Mouse (Mus musculus): ENCODE data around the gene B3galt4.
A peak's percentile ranks its signal among the peaks of the same experiment; 100 is the strongest.

Gene B3galt4

DNA sequence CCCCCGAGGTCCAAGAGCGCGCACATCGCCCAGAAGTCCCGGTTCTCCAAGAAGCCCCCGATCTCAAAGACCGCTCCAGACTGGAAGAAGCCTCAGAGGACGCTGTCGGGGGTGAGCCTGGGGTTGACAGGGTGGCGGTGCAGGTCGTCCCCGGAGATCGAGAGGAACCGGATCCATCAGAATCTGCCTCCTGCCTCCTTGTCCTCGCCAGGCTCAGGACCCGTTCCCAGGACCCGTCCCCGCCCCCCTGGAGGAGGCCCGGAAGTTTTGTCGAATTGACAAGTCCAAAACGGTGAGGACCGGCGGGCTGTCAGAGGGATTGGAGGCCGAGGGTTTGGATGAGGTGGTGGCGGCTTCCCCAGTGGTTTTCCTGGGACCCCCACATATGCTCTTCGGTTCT, 10.3 kb downstream of the B3galt4 start:
- no peak for DNase-seq

GRCm38 (mm10) chr17:33940206-33940805, 11.0 kb downstream of the B3galt4 start, which contains the start of the genes Pfdn6 and Wdr46:
TSS of gene Pfdn6 (minus strand) at chr17:33940343.
TSS of gene Wdr46 (plus strand) at chr17:33940660.
- DNase-seq = peak; percentile 88

DNA sequence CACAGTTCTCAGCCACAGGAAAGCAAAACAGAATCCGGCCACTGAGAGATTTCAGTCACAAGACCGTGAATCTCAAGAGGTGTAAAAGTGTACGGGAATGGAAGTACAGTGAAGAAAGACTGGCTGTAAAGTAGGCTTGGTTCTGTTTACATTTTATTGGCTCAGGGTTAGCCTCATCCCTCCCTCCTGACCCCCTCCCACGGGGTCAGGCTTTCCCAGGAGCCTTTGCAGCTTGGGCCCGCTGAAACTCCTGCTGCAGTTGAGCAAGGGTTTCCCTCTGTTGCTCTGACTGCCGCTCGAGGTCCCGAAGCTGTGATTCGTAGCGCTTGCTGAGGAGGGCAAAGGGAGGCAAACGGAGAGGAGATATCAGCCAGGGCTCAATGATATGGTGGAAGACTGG, 12.5 kb downstream of the B3galt4 start:
- DNase-seq = no peak

GRCm38 (mm10) chr17:33936993-33937392, 14.3 kb downstream of the B3galt4 start:
- DNase-seq = no peak

DNA sequence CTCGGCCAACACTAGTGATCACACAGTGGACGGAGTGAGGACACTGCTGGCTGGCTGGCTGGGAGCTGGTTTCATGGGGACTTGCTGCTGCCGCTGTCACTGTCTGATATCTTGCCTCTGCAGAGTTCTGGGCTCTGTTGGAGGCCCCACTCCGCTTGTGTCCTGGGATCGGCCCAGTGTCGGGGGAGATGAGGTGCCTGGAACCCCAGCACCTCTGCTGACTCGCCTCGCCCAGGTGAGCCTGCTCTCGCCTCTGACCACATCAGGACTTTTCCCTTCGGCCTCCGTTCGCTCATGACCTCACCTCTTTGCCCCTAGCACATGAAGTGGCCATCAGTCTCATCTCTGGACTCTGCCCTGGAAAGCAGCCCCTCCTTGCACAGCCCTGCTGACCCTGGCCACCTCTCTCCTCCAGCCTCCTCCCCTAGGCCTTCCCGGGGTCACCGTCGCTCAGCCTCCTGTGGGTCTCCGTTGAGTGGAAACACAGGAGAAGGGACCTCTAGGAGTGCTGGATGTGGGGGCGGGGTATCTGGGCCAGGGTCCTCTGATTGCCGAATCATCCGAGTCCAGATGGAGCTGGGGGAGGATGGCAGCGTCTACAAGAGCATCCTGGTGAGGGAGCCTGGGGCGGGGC, 15.7 kb downstream of the B3galt4 start:
- DNase-seq = no peak

GRCm38 (mm10) chr17:33932970-33933369, 18.3 kb downstream of the B3galt4 start:
- no peak for DNase-seq

DNA sequence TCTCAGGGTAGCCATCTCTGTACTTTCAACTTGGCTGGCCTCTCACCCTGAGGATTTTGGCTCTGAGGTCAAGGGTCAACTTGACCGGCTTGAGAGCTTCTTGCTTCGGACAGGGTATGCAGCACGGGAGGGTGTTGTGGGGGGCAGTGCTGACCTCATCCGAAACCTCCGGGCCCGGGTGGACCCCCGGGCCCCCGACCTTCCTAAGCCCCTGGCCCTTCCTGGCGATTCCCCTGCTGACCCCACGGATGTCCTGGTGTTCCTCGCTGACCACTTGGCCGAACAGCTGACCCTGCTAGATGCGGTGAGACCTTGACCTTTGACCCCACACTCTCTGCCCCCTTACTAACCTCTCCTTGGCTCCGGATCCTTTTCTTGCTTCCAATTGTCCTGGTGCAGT, 18.8 kb downstream of the B3galt4 start:
- DNase-seq = no peak

GRCm38 (mm10) chr17:33931947-33932346, 19.3 kb downstream of the B3galt4 start:
- DNase-seq = no peak

DNA sequence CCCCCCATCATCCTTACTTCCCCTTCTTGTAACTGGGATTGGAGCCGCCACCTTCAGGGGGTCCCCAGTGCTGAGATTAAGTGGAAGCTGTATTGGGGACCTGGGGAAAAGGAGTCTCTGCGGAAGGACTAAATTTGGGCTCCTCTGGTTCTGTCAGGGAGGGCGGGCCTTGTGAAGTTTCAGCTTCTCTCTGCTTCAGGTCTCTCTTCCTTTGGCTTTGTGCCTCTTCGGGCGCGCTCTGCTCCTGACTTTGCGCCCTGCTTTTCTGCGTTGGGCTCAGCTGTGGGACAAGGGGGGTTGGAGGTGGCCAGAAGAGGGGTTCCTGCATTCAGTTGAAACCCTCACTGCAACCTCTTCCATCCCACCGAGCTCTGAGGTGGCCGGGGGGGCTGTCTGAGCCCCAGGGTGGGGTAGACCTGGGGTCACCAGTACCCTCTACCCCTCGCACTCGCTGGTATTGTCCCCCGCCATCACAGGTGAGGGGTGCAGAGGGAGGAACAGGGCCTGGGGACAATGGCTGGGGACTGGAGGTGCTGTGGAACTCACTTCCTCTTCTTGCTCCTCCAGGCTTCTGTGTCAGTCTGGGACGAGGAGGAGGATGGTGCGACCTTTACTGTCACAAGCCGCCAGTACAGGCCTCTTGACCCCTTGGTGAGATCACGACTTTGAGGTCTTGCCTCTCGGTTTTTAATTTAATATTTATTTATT, 20.0 kb downstream of the B3galt4 start:
- no peak for DNase-seq

- peak; percentile 79 for DNase-seq
These were observed 20.8 kb downstream of the B3galt4 start for GRCm38 (mm10) chr17:33930280-33931158.

DNA sequence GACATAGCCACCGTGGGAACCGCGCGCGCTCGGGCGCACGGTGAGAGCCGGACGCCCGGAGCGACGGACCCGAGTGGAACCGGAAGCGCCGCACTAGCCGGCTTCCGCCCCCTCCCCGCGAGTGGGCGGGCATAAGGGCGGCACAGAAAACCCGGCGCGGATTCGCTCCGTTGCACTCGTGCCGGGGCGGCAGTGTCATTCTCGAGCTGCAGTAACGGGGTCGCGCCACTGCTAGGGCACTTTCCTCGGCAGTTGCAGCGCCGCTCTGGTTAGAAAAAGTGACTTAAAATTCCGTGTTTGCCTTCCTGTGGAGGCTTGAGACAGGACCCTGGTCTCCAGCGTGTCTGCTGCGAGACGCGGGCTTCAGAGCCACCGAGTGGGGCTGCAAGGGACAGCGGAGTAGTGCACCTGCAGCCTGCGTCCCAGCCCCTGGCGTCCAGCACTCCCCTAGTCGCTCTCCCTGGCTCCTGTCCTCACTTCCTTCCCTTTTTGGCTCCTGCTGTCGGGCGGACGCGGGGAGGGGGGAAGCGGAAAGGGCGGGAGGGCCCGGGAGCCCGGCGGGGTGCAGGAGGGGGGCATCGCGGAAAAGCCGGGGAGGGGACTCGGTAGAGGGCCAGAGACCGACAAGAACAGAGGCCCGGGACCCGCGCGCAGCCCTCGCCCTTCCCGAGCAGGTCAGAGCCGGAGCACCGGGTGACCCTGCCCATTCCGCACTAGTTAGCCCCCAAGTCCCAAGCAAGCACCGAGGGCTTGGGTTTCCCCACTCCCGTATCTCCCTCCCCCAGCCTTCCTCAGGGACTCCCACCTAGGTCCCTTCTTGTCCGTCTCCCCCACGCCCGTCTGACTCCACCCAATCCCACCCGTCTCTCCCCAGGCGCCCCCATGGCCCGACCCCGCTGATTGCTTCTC, 21.7 kb downstream of the B3galt4 start, which contains the start of gene Rgl2:
Gene Rgl2, plus strand, starts transcription at position 173 of the 909 bp plus-strand sequence.
- peak; percentile 97 for DNase-seq

DNA sequence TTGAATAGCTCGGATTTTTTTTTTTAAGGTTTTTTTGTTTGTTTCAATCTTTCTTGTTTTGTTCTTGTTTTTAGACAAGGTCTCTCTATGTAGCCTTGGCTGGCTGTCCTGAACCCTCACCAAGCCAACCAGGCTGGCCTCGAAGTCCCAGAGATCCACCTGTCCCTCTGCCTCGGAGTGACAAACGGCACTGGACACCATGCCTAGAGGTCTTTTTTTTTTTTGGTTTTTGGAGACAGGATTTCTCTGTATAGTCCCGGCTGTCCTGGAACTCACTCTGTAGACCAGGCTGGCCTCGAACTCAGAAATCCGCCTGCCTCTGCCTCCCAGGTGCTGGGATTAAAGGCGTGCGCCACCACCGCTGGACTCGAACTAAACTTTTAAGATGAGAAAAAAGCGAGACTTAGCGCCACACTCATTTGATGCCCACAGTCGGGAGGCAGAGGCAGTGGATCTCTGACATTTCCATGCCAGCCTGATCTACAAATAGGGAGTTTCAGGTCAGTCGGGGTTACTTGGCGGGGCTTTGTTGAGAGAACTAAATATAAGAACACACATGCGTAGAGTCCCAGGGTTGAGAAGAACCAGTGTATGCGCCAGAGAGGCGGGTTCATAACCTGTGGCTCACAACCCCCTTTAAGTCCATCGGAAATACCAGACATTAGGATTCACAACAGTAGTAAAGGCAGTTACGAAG, 22.9 kb downstream of the B3galt4 start:
- no peak for DNase-seq

GRCm38 (mm10) chr17:33926207-33926932, 24.9 kb downstream of the B3galt4 start:
- no peak for DNase-seq

DNA sequence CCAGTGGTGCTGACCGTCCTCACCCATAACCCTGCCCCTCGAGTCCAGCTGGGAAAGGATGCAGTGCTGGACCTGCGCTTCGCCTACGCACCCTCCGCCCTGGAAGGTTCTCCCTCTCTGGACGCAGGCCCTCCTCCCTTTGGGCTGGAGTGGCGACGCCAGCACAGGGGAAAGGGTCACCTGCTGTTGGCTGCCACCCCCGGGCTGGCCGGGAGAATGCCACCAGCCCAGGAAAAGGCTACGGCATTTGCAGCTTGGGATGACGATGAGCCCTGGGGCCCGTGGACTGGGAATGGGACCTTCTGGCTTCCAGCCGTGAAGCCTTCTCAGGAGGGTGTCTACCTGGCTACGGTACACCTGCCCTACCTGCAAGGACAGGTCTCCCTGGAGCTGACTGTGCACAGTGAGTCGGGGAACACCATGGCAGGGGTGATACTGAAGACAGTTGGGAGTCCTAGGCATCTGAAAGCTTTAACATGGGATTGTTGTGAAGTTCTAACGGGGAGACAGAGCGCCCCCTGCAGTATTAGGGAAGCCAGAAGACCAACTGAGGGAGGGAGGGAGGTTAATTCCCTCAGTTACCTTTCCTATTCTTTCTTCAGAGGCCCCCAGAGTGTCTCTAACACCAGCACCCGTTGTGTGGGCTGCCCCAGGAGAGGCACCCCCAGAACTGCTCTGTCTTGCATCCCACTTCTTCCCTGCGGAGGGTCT, 25.7 kb downstream of the B3galt4 start:
- DNase-seq = no peak

DNA sequence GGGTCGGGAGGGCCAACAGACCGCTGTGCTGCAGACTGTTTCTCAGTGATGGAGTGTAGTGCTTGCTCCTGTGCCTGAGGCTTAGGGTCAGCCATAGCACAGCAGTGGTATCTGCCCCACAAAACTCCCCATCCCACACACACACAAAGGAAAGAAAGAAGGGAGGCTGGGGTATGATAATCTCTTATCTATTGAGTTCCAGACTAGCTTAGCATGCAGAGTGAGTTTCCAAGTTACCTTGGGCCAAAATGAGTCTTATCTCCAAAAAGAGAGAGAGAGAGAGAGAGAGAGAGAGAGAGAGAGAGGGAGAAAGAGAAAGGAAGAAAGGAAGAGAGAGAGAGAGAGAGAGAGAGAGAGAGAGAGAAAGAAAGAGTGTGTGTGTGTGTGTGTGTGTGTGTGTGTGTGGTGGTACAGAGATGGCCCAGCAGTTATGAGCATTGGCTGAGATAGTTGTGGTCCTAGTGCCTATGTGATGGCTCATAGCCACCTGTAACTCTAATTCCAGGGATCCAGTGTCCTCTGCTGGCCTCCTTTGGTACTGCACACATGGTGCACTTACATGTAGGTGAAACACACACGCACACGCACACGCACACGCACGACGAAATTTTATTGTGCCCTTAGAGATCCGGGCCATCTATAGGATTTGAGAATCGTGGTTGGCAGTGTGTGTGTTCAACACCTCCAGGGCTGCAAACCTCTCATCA, 26.6 kb downstream of the B3galt4 start:
- DNase-seq = peak; percentile 63

- DNase-seq = no peak
These were observed 29.9 kb downstream of the B3galt4 start for GRCm38 (mm10) chr17:33921361-33921760.

DNA sequence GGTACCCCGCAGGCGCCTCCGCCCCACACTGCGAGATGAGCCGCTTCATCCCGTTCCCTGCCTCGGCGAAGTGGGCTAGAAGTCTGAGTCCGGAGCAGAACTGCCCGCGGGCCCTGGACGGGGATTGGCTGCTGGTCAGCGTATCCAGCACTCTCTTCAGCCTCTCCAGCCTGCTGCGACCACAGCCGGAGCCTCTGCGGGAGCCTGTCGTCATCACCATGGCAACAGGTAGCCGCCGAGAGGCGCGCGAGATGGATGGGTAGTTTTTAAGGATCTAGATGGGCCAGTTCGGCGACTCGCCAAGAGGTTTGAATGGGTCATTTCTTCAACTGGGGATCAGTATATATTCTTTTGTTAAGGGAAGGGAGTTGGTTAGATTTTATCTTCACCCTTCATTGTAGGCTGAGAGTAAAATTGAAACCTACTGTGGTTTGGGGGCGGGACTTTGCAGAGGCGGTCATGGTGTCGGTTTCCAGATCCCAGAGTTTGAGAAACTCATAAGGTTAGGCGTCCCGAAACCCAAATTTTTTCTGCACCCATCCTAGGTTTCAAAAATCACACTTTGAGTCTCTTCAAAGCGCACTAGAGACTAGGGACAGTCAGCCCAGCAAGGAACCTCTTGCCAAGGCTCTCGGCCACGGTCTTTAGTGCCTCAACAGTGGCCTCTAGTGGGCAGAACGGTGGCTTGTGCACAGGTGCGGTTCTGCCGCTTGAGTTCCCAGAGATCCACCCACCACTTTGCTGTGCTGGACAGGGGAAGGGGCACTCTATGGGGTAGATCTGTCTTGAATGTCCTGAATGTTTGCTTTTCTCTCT, 30.8 kb downstream of the B3galt4 start:
- peak; percentile 88 for DNase-seq

Measured in thymus, postnatal 25 days (tissue).